Mouse (Mus musculus) midbrain, embryonic 11.5 days (tissue): ENCODE measurements around the gene Tcf20. TPM values are rescaled to one million over a fixed set of nuclear protein-coding genes. Genes with fewer than 3 reads are reported as not detected.
A peak's percentile ranks its signal among the peaks of the same experiment; 100 is the strongest.

ENCODE experiments used
- ATAC-seq: fragments of 200-750 bp; cut with Nextera tagmentation; 2 replicates; pipeline ENCODE4 v1.8.0; 2017; ENCODE audit warnings: moderate TSS enrichment, moderate library complexity; ENCODE audit not compliant: low FRiP score
- DNase-seq: peaks from one replicate; pipeline ENCODE4 v3.0.0; 2015; ENCODE audit warnings: low spot score; ENCODE audit errors: missing footprints
- H3K27ac ChIP-seq: fragments of 300-500 bp; sonication (generic); 2 replicates; pipeline ENCODE4 v1.5.1; 2014; ENCODE audit warnings: low read depth, low read length
- H3K27me3 ChIP-seq: fragments of 300-500 bp; sonication (generic); 2 replicates; pipeline ENCODE4 v1.6.1; 2014; ENCODE audit warnings: mild to moderate bottlenecking, low read length, moderate library complexity, mixed read lengths; ENCODE audit not compliant: control insufficient read depth, insufficient read depth
- H3K36me3 ChIP-seq: fragments of 300-500 bp; sonication (generic); 2 replicates; pipeline ENCODE4 v1.6.1; 2014; ENCODE audit warnings: mild to moderate bottlenecking, low read length, moderate library complexity, mixed read lengths; ENCODE audit not compliant: control insufficient read depth, insufficient read depth
- H3K4me1 ChIP-seq: fragments of 300-500 bp; sonication (generic); 2 replicates; pipeline ENCODE4 v1.6.1; 2014; ENCODE audit warnings: low read length; ENCODE audit not compliant: control insufficient read depth, insufficient read depth
- H3K4me2 ChIP-seq: fragments of 300-500 bp; sonication (generic); 2 replicates; pipeline ENCODE4 v1.6.1; 2014; ENCODE audit warnings: mild to moderate bottlenecking, moderate library complexity
- H3K4me3 ChIP-seq: fragments of 300-500 bp; sonication (generic); 2 replicates; pipeline ENCODE4 v1.5.1; 2014; ENCODE audit warnings: low read depth, low read length
- H3K9ac ChIP-seq: fragments of 300-500 bp; sonication (generic); 2 replicates; pipeline ENCODE4 v1.6.1; 2014; ENCODE audit warnings: low read length
- H3K9me3 ChIP-seq: fragments of 300-500 bp; sonication (generic); 2 replicates; pipeline ENCODE4 v1.6.1; 2016; ENCODE audit warnings: low read length; ENCODE audit not compliant: control insufficient read depth
- WGBS: fragments of 180-500 bp; shearing (Covaris S2); extraction: QIAGEN DNeasy Blood & Tissue Kit; methylation state at CpG from one replicate; pipeline ENCODE4 v1.1.7; 2014; 5-methylcytosine and 5-hydroxymethylcytosine counted together
- polyA plus RNA-seq: library from polyadenylated mRNA; unstranded; fragments of >200 nt; fragmentation: Nextera tagmentation; extraction: Ambion mirVana; gene quantifications from 2 replicates; pipeline ENCODE4 v1.2.1, GENCODE M21; 2014

Tcf20 gene
- polyA plus RNA-seq, 1 experiment from 2014 or later = 13.5 TPM

DNA sequence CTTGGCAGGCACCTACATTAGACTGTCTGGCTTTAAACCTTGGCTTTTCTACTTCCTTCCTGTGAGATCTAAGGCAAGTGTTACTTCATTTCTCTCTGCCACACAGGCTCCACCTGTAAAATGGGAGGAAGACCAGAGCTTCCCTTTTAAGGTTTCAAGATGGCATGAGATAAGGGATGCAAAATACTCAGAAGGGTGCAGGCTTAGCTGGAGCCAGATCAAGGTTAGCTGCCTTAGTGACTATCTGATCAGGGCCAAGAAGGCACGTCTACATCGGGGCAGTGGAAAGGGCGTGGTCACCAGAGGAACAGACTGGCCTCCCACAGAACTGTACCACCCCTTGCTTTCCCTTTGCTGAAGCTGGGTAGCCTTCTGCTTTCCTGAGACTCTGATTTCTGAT, 73.2 kb downstream of the Tcf20 start:
- WGBS = 79% methylated on average over 3 of the region's 3 CpGs
- Histone ChIP-seq H3K36me3 (no peaks in the 10 kb centered on the region), H3K9me3 (no peaks in the 10 kb centered on the region), H3K27ac (no peak overlapping the region), H3K27me3 (peaks cover 33% of the 10 kb centered on the region), H3K4me3 (no peak overlapping the region), H3K4me1 (peaks cover 47% of the 10 kb centered on the region), H3K4me2 (no peak overlapping the region), H3K9ac (no peak overlapping the region)
- no peak for ATAC-seq
- no peak for DNase-seq

DNA sequence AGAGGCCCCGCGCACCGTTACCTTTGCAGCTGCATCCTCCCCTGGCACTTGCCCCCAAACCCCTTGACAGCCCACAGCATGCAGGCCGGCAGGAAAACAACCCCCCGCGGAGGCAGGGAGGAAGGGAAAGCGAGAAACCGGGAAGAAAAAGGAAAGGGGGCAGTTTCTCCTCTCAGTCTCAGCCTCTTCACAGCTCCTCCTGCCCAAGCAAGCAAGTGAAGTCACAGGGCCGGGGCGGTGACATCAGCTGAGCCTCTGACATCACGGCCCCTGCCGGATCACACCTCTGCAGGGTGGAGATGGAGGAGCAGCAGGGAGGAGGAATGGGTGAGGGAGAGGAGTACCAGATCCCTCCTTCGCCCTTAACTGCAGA, 75.7 kb downstream of the Tcf20 start:
- Histone ChIP-seq H3K9ac (peak overlapping the region; percentile 60), H3K4me3 (peak overlapping the region; percentile 31), H3K27ac (peak overlapping the region; percentile 75), H3K36me3 (no peaks in the 10 kb centered on the region), H3K9me3 (no peaks in the 10 kb centered on the region), H3K4me1 (peaks cover 41% of the 10 kb centered on the region), H3K27me3 (peaks cover 45% of the 10 kb centered on the region), H3K4me2 (peak overlapping the region; percentile 70)
- ATAC-seq (peak; percentile 26; the same call in 1 of the 2 replicates), DNase-seq (no peak)
- WGBS = 0% methylated on average over 13 of the region's 13 CpGs

DNA sequence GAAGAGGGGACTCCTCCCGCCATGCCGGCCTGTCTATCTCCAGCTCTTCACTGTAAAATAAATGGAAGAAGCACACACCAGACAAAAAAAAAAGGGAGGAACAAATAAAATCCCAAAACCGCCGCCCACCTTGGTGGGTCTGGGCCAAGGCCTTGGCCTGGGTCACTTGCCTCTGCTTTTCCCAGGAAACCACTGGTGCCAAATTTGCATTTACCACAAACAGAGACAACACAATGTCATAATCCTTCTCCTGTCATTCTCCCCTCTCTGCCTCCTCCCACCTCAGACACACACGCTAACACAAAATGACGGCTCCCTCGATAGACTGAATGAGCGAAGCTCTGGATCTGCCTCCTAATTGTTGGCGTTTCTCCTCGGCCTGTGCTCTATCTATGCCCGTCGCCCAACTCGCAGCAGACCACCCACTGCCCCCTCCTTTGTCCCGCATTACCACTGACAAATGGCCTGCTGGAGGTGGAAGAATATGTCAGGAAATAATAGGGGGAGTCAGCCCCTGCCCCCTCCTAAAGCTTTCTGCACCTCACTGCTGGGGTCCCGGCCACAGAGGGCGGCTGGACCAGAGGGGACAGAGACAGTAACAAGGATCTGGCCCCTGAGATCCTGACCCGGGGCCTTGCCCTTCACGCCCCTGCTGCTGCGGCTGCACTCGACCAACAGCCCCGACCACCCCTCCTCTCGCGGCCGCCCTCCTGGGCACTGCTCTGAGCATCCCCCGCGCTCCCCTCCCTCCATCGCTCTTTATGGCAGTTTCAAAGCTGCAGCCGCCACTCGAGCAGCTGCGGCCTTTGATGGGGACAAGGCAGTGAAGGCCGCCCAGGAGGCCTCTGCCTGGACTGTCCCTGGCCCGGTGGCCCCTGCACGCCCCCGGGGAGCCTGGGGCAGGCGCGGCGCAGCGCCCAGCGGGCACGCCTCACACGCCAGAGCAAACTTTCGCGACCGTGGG, 76.4 kb downstream of the Tcf20 start:
- WGBS = 5% methylated on average over 44 of the region's 44 CpGs
- peak overlapping the region; percentile 70 for H3K4me2 ChIP-seq
- H3K36me3 ChIP-seq = no peaks in the 10 kb centered on the region
- H3K27ac ChIP-seq = peak overlapping the region; percentile 75
- H3K9me3 ChIP-seq = no peaks in the 10 kb centered on the region
- DNase-seq = peak; percentile 95
- peak overlapping the region; percentile 60 for H3K9ac ChIP-seq
- H3K4me1 ChIP-seq = peaks cover 45% of the 10 kb centered on the region
- peaks cover 41% of the 10 kb centered on the region for H3K27me3 ChIP-seq
- ATAC-seq = peak; percentile 88
- peak overlapping the region; percentile 31 for H3K4me3 ChIP-seq

- Histone ChIP-seq H3K9me3 (no peaks in the 10 kb centered on the region), H3K27me3 (peaks cover 40% of the 10 kb centered on the region), H3K4me1 (peaks cover 45% of the 10 kb centered on the region), H3K4me2 (no peak overlapping the region), H3K27ac (peak overlapping the region; percentile 75), H3K4me3 (no peak overlapping the region), H3K36me3 (no peaks in the 10 kb centered on the region), H3K9ac (peak overlapping the region; percentile 0; the same call in 1 of the 2 replicates)
- no peak for DNase-seq
- 51% methylated on average over 2 of the region's 2 CpGs for WGBS
- no peak for ATAC-seq
Observed at GRCm38 (mm10) chr15:82910596-82910995, 77.1 kb downstream of the Tcf20 start.

DNA sequence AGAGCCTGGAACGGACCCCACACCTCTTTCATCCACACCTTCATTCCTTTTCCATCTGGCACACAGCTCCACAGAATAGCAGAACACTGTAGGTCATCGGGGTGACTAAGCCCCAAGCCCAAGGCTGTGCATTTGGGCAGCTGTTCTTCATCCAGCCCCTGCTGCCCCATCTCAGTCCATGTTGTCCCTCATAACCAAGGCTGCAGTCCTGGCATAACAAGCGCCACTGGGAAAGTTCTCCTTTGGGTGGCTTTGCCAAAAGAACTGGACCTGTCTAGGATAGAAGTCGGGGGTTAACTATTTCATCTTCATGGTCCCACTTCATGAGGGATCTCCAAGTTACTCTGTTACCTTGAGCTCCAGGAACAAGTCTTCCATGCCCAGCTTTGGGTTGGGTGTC, 77.9 kb downstream of the Tcf20 start:
- H3K9ac ChIP-seq = no peak overlapping the region
- H3K4me1 ChIP-seq = peaks cover 52% of the 10 kb centered on the region
- no peaks in the 10 kb centered on the region for H3K9me3 ChIP-seq
- DNase-seq (peak; percentile 73), ATAC-seq (no peak)
- H3K27ac ChIP-seq = no peak overlapping the region
- peaks cover 33% of the 10 kb centered on the region for H3K27me3 ChIP-seq
- no peak overlapping the region for H3K4me2 ChIP-seq
- no peaks in the 10 kb centered on the region for H3K36me3 ChIP-seq
- H3K4me3 ChIP-seq = no peak overlapping the region
- whole genome bisulfite sequencing = 91% methylated on average over 4 of the region's 4 CpGs

- Histone ChIP-seq H3K4me2 (no peak overlapping the region), H3K27me3 (peaks cover 28% of the 10 kb centered on the region), H3K4me3 (no peak overlapping the region), H3K27ac (no peak overlapping the region), H3K4me1 (peaks cover 63% of the 10 kb centered on the region), H3K36me3 (no peaks in the 10 kb centered on the region), H3K9ac (no peak overlapping the region), H3K9me3 (no peaks in the 10 kb centered on the region)
- ATAC-seq (no peak), DNase-seq (peak; percentile 81)
- WGBS = 13% methylated on average over 2 of the region's 2 CpGs
Observed at GRCm38 (mm10) chr15:82908521-82908920, 79.2 kb downstream of the Tcf20 start.

GRCm38 (mm10) chr15:82907306-82907705, 80.4 kb downstream of the Tcf20 start:
- H3K9ac ChIP-seq = no peak overlapping the region
- peaks cover 23% of the 10 kb centered on the region; the same call in 1 of the 2 replicates for H3K27me3 ChIP-seq
- WGBS = 83% methylated on average over 5 of the region's 5 CpGs
- H3K36me3 ChIP-seq = no peaks in the 10 kb centered on the region
- no peak overlapping the region for H3K4me3 ChIP-seq
- no peak for DNase-seq
- no peak overlapping the region for H3K27ac ChIP-seq
- H3K4me2 ChIP-seq = no peak overlapping the region
- no peak for ATAC-seq
- peaks cover 62% of the 10 kb centered on the region for H3K4me1 ChIP-seq
- no peaks in the 10 kb centered on the region for H3K9me3 ChIP-seq

DNA sequence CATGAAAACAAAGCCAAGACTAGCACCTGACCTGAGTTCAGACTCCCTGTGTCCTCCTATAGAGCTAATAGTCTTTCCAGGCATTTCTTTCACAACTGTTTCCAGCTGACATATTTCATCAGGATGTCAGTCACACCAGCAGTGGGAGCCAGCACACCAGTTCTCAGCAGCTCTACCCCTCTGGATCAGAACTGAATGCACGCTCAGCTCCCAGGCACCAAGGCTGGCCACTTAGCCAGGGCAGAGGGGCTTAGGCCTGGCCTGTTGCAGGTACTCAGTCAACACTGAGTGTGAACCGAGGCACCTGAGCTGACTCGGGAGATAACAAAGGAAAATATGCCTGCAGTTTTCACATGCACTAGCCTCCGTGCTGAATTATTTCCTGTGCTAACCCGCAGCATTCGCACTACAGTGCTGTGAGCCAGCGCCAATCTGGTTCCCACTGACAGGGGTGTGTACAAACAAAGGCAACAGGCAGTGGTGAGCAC, 81.1 kb downstream of the Tcf20 start:
- Histone ChIP-seq H3K9ac (no peak overlapping the region), H3K4me1 (peaks cover 62% of the 10 kb centered on the region), H3K27me3 (peaks cover 23% of the 10 kb centered on the region; the same call in 1 of the 2 replicates), H3K4me2 (no peak overlapping the region), H3K27ac (no peak overlapping the region), H3K36me3 (no peaks in the 10 kb centered on the region), H3K9me3 (no peaks in the 10 kb centered on the region), H3K4me3 (no peak overlapping the region)
- 65% methylated on average over 7 of the region's 7 CpGs for WGBS
- ATAC-seq = no peak
- peak; percentile 79 for DNase-seq
